Mouse (Mus musculus) MEL (cell line): ENCODE measurements around the gene Col26a1. TPM values are rescaled to one million over a fixed set of nuclear protein-coding genes. Genes with fewer than 3 reads are reported as not detected.

ENCODE experiments used
- DNase-seq: peaks from one replicate; pipeline ENCODE4 v3.0.0; 2011; ENCODE audit warnings: low read depth, low spot score
- H3K27ac ChIP-seq: 2 replicates; pipeline ENCODE4 v1.5.1; 2012; ENCODE audit warnings: low read depth, mild to moderate bottlenecking, control low read depth, low read length, moderate library complexity; ENCODE audit not compliant: control insufficient read depth
- H3K27me3 ChIP-seq, 2 experiments: fragments of 150-350 bp in 1 of 2; sonication (generic) in 1 of 2; 2 replicates each; pipeline ENCODE4 v1.6.1; 2012; ENCODE audit warnings: low read length in 2 of 2, mild to moderate bottlenecking in 2 of 2, improper control_type of control experiment in 1 of 2, moderate library complexity in 1 of 2; ENCODE audit not compliant: insufficient read depth in 2 of 2, control insufficient read depth in 1 of 2
- H3K36me3 ChIP-seq, 2 experiments: 2 replicates each; pipeline ENCODE4 v1.6.1; 2012 to 2014; ENCODE audit warnings: low read length in 2 of 2, improper control_type of control experiment in 1 of 2, inconsistent platforms in 1 of 2, mild to moderate bottlenecking in 1 of 2; ENCODE audit not compliant: insufficient read depth in 2 of 2, control insufficient read depth in 1 of 2
- H3K4me1 ChIP-seq, 2 experiments: fragments of 150-350 bp in 1 of 2; sonication (generic) in 1 of 2; 2 replicates each; pipeline ENCODE4 v1.6.1; 2012; ENCODE audit warnings: low read length in 2 of 2, improper control_type of control experiment in 1 of 2, mild to moderate bottlenecking in 1 of 2; ENCODE audit not compliant: insufficient read depth in 2 of 2, control insufficient read depth in 1 of 2
- H3K4me3 ChIP-seq, 2 experiments: fragments of 150-350 bp in 1 of 2; sonication (generic) in 1 of 2; 2 replicates each; pipeline ENCODE4 v1.5.1; 2012; ENCODE audit warnings: low read depth in 2 of 2, low read length in 2 of 2, mild to moderate bottlenecking in 2 of 2, moderate library complexity in 2 of 2, control low read depth in 1 of 2, improper control_type of control experiment in 1 of 2; ENCODE audit not compliant: control insufficient read depth in 1 of 2, insufficient read depth in 1 of 2
- H3K79me2 ChIP-seq: 2 replicates; pipeline ENCODE4 v1.6.1; 2012; ENCODE audit warnings: mild to moderate bottlenecking, low read length, moderate library complexity; ENCODE audit not compliant: control insufficient read depth, poor library complexity, insufficient read depth
- H3K9ac ChIP-seq: 2 replicates; pipeline ENCODE4 v1.6.1; 2012; ENCODE audit warnings: low read depth, mild to moderate bottlenecking, control low read depth, low read length, moderate library complexity; ENCODE audit not compliant: control insufficient read depth, poor library complexity, severe bottlenecking
- H3K9me3 ChIP-seq: fragments of 150-350 bp; sonication (generic); replicated peaks from 2 replicates; pipeline ENCODE4 v1.6.1; 2012; ENCODE audit warnings: mild to moderate bottlenecking, low read length, improper control_type of control experiment, moderate library complexity; ENCODE audit not compliant: insufficient read depth
- CTCF ChIP-seq, 3 experiments: IDR thresholded peaks in 2 of 3; conservative IDR thresholded peaks in 1 of 3; 2 replicates each; pipeline ENCODE4 v1.5.1; 2011 to 2012; ENCODE audit warnings: low read length in 3 of 3, low read depth in 2 of 3, mild to moderate bottlenecking in 2 of 3, improper control_type of control experiment in 1 of 3, inconsistent platforms in 1 of 3, mixed read lengths in 1 of 3, moderate library complexity in 1 of 3; ENCODE audit not compliant: control insufficient read depth in 1 of 3, insufficient read depth in 1 of 3, poor library complexity in 1 of 3, severe bottlenecking in 1 of 3
- ELF1 ChIP-seq: IDR thresholded peaks from 2 replicates; pipeline ENCODE4 v1.6.1; 2014; ENCODE audit warnings: low read depth, mild to moderate bottlenecking, inconsistent platforms, low read length, improper control_type of control experiment, moderate library complexity
- EP300 ChIP-seq, 2 experiments: IDR thresholded peaks; 2 replicates each; pipeline ENCODE4 v1.6.1; 2011; ENCODE audit warnings: improper control_type of control experiment in 2 of 2, low read length in 2 of 2, low read depth in 1 of 2, mild to moderate bottlenecking in 1 of 2
- GABPA ChIP-seq: IDR thresholded peaks from 2 replicates; pipeline ENCODE4 v1.6.1; 2012; ENCODE audit warnings: low read depth, mild to moderate bottlenecking, inconsistent platforms, low read length, improper control_type of control experiment, moderate library complexity
- GATA1 ChIP-seq: IDR thresholded peaks from 2 replicates; pipeline ENCODE4 v1.6.1; 2011; ENCODE audit warnings: low read depth, low read length, improper control_type of control experiment
- HCFC1 ChIP-seq: IDR thresholded peaks from 2 replicates; pipeline ENCODE4 v1.6.1; 2012; ENCODE audit warnings: low read depth, mild to moderate bottlenecking, inconsistent platforms, low read length, improper control_type of control experiment, moderate library complexity
- JUND ChIP-seq: IDR thresholded peaks from 2 replicates; pipeline ENCODE4 v1.6.1; 2011; ENCODE audit warnings: low read depth, mild to moderate bottlenecking, improper control_type of control experiment, low read length
- KAT2A ChIP-seq: conservative IDR thresholded peaks from 2 replicates; pipeline ENCODE4 v1.6.1; 2012; ENCODE audit warnings: low read depth, low read length, improper control_type of control experiment, inconsistent platforms
- MAFK ChIP-seq: IDR thresholded peaks from 2 replicates; pipeline ENCODE4 v1.6.1; 2011; ENCODE audit warnings: low read depth, mild to moderate bottlenecking, low read length, improper control_type of control experiment, borderline replicate concordance
- MEF2A ChIP-seq: IDR thresholded peaks from 2 replicates; pipeline ENCODE4 v1.6.1; 2014; ENCODE audit warnings: low read depth, mild to moderate bottlenecking, inconsistent platforms, low read length, improper control_type of control experiment; ENCODE audit not compliant: poor library complexity, insufficient replicate concordance, severe bottlenecking; ENCODE audit errors: extremely low read depth
- MXI1 ChIP-seq: IDR thresholded peaks from 2 replicates; pipeline ENCODE4 v1.6.1; 2011; ENCODE audit warnings: mild to moderate bottlenecking, low read depth, low read length, improper control_type of control experiment
- MYB ChIP-seq: IDR thresholded peaks from 2 replicates; pipeline ENCODE4 v1.6.1; 2011; ENCODE audit warnings: mild to moderate bottlenecking, low read depth, low read length, improper control_type of control experiment
- NELFE ChIP-seq: IDR thresholded peaks from 2 replicates; pipeline ENCODE4 v1.6.1; 2011; ENCODE audit warnings: low read depth, low read length, improper control_type of control experiment
- NRF1 ChIP-seq: IDR thresholded peaks from 2 replicates; pipeline ENCODE4 v1.6.1; 2014; ENCODE audit warnings: low read depth, mild to moderate bottlenecking, inconsistent platforms, low read length, improper control_type of control experiment, moderate library complexity; ENCODE audit not compliant: poor library complexity, insufficient read depth, severe bottlenecking
- POLR2AphosphoS2 ChIP-seq: IDR thresholded peaks from 2 replicates; pipeline ENCODE4 v1.6.1; 2011; ENCODE audit warnings: low read length, improper control_type of control experiment
- RAD21 ChIP-seq: IDR thresholded peaks from 2 replicates; pipeline ENCODE4 v1.6.1; 2011; ENCODE audit warnings: mild to moderate bottlenecking, low read depth, low read length, improper control_type of control experiment
- RCOR1 ChIP-seq: IDR thresholded peaks from 2 replicates; pipeline ENCODE4 v1.6.1; 2012; ENCODE audit warnings: low read depth, mild to moderate bottlenecking, inconsistent platforms, low read length, improper control_type of control experiment
- SIN3A ChIP-seq: IDR thresholded peaks from 2 replicates; pipeline ENCODE4 v1.6.1; 2012; ENCODE audit warnings: low read length, improper control_type of control experiment, inconsistent platforms
- SMC3 ChIP-seq: IDR thresholded peaks from 2 replicates; pipeline ENCODE4 v1.6.1; 2011; ENCODE audit warnings: low read depth, low read length, improper control_type of control experiment
- TAL1 ChIP-seq: IDR thresholded peaks from 2 replicates; pipeline ENCODE4 v1.6.1; 2012; ENCODE audit warnings: mild to moderate bottlenecking, inconsistent platforms, low read length, moderate library complexity, mixed read lengths
- USF1 ChIP-seq: IDR thresholded peaks from 2 replicates; pipeline ENCODE4 v1.6.1; 2014; ENCODE audit warnings: low read depth, mild to moderate bottlenecking, inconsistent platforms, low read length, improper control_type of control experiment, moderate library complexity
- ZC3H11A ChIP-seq: IDR thresholded peaks from 2 replicates; pipeline ENCODE4 v1.6.1; 2012; ENCODE audit warnings: low read depth, mild to moderate bottlenecking, inconsistent platforms, low read length, improper control_type of control experiment
- polyA plus RNA-seq, 2 experiments: library from polyadenylated mRNA; stranded (reverse) in 1 of 2; unstranded in 1 of 2; fragments of >175 nt in 1 of 2; fragments of >200 nt in 1 of 2; gene quantifications; 2 replicates each; pipeline versions ENCODE4 v1.2.1 to v1.2.4; 2012; ENCODE audit warnings: low replicate concordance in 2 of 2, low read depth in 1 of 2; ENCODE audit not compliant: insufficient read length in 2 of 2, insufficient read depth in 1 of 2, missing spikeins in 1 of 2
- total RNA-seq: library from RNA; depleted of rRNA; stranded (reverse); fragments of 300-350 nt; gene quantifications from 2 replicates; pipeline ENCODE4 v1.2.3, GENCODE M21; 2012

The Col26a1 gene
- total and polyA plus RNA-seq, 3 experiments, result not detected

DNA sequence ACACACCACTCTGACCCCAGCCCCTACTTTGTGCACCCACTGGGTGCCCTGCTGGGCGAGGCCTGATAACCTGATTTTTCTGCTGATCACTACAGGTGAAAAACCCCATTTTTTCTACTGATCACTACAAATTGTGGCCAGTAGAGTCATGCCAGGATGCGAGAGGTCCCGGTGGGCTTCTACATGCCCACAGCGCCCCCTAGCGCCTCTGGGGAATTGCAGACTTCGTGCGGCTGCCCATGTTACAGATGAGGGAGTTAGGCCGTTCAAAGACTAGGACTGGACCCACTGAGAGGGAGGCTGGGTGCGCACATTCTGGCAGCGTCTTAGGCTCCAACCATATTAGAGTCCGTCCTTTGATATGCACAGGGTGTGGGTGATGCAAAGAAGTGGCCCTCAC is 168.1 kb downstream of the Col26a1 start:
- DNase-seq, result peak; percentile 60
- Histone ChIP-seq H3K4me1 (no peaks in the 10 kb centered on the region), H3K36me3 (no peaks in the 10 kb centered on the region), H3K79me2 (no peaks in the 10 kb centered on the region), H3K27ac (no peak overlapping the region), H3K9ac (no peak overlapping the region), H3K9me3 (no peaks in the 10 kb centered on the region), H3K27me3 (no peaks in the 10 kb centered on the region; a peak in 1 of 4 replicates), H3K4me3 (no peak overlapping the region)
- TF ChIP-seq SMC3 (peak; percentile 58), HCFC1 (no peak), MAFK (no peak), MYB (no peak), ELF1 (no peak), RAD21 (peak; percentile 79), KAT2A (no peak), CTCF (IDR thresholded peaks at IDR 0.05 in 2 of 3, conservative IDR thresholded peaks at IDR 0.05 in 1 of 3; ENCODE audit: control insufficient read depth in 1 of 3, insufficient read depth in 1 of 3, low read depth in 2 of 3, low read length in 3 of 3, poor library complexity in 1 of 3, severe bottlenecking in 1 of 3) (peak; percentile 71 to 91 (median 78)), ZC3H11A (peak; percentile 51), SIN3A (no peak)

DNA sequence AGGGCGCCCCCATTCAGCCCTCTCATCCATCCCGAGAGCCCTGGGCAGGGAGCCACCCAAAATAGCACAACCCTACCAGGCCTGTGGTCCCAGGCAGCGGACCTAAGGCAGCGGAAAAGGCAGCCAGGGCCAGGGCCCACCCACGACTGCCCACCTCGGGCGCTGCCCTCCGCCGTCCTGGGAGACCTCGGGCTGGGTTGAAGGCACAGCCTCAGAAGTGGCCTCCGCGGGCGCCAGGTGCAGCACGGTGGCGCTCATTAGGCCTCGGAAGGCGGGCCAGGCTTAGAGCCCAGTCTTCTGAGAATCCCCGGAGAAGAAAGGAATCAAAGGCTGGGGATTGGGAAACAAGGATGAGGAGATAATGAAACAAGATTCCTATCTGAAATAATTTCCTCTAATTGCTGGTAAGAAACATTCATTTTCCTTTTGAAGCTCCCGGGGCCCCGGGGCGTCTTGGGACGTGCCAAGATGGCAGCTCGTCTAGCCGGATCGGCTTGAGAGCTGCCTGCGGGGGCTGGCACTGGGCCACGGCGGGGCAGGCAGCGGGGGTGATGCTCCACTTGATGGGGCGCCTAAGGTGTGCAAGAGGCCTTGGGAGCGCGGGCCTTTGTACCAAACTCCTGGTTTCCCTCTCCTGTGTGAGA is 168.7 kb downstream of the Col26a1 start:
- Histone ChIP-seq H3K79me2 (no peaks in the 10 kb centered on the region), H3K4me3 (no peak overlapping the region), H3K9me3 (no peaks in the 10 kb centered on the region), H3K4me1 (no peaks in the 10 kb centered on the region), H3K36me3 (no peaks in the 10 kb centered on the region), H3K27me3 (no peaks in the 10 kb centered on the region; a peak in 1 of 4 replicates), H3K27ac (no peak overlapping the region), H3K9ac (no peak overlapping the region)
- DNase-seq, result no peak
- TF ChIP-seq POLR2AphosphoS2, result no peak
- no peak for TF ChIP-seq SIN3A
- no peak for TF ChIP-seq JUND
- TF ChIP-seq USF1, result no peak
- TF ChIP-seq NRF1, result no peak
- TF ChIP-seq TAL1, result no peak
- no peak for TF ChIP-seq GABPA
- no peak for TF ChIP-seq EP300 (IDR thresholded peaks at IDR 0.05; ENCODE audit: low read depth in 1 of 2, low read length in 2 of 2)
- no peak for TF ChIP-seq MXI1
- no peak for TF ChIP-seq GATA1
- no peak for TF ChIP-seq MEF2A
- TF ChIP-seq NELFE, result no peak
- TF ChIP-seq RCOR1, result no peak
